Mouse (Mus musculus): ENCODE results near the gene Mitf. TPM values are rescaled to one million over a fixed set of nuclear protein-coding genes. Genes with fewer than 3 reads are reported as not detected.

Gene Mitf
- total RNA-seq, 2 experiments from 2014 or later: 55.8 to 60.7 TPM

DNA sequence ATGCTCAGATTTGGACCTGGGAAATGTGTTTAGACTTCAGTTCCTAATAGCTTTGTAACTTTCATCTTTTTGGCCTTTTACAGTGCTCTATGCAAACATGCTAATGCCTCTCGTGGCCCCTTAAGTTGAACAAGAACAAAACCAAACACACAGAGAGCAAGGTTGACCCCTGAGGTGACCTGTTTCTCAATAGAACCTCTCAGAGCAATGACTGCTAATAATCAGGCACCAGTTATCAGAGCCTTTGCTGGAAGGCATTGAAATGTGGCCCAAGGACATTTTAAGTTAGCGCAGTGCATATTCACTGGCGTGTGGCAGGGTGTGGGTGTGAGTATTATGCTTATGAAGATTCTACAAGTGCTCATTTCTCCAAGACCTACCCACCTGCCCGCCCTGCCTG lies 194.7 kb downstream of the Mitf start:
- intact Hi-C loops (cut with DNase I): loop anchor here (10.0 kb wide), 1 partner anchor 147 kb away; no protein-coding TSS in a partner anchor
- no peak for DNase-seq

GRCm38 (mm10) chr6:98003114-98003513 lies 196.3 kb downstream of the Mitf start:
- DNase-seq: peak in 1 of 2 experiments; percentile 23
- intact Hi-C loops (cut with DNase I): loop anchor here (10.0 kb wide), 1 partner anchor 148 kb away; no protein-coding TSS in a partner anchor

DNA sequence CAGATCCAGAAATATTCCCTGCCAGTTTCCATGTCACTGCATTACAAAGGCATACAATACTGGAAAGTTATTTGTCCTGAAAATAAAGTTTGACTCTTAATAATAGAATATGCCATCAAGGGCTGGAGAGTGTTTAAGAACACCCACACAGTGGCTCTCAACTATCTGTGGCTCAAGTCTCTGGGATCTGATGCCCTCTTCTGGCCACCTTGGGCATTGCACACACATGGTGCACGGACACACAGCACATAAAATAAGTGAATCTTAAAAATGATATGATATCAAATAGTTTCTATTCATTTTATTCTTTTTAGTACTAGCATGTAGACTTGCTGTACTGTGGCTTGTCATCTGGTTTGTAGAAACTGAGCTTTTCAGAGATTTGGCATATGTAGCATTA lies 198.7 kb downstream of the Mitf start:
- DNase-seq: peak; percentile 15 to 52
- intact Hi-C loops (cut with DNase I): loop anchor here (10.0 kb wide), 1 partner anchor 151 kb away; no protein-coding TSS in a partner anchor

DNA sequence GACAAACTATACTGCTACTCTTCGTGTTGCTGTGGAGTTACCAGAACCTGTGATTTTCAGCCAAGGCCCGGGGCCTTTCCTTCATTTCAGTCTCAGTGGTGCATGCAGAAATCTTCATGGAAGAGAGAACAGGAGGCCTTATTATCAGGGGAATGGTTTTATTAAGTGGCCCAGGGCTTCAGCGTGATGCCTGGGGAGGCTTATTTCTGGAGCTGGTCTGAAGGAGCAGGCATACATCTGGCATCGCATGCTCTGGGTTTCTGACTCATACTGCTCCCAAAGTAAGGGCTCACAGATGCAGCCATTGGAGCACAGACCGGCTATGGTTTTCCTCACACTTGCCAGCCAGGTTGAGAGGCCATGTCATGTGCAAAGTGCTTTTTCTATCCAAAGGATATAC lies 208.2 kb downstream of the Mitf start:
- no peak for DNase-seq
- intact Hi-C loops (cut with DNase I): no loop called here

DNA sequence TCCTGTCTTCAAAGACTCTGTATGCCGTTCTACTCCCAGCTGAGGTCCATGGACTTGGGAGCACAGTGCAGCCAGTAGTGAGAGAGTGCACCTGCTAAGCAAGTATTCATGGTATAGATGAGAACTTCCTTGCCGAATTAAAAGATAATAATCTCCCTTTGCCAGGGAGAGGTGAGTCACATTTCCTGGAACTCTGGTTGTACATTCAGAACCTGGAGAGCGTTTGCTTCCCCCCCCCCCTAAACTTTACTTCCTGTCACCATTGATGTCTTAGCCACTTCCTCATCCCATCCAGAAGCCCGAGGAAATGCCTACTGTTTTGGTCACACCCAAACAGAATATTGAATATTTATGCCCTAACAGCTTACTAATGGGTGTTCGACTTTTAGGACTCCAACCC lies 209.0 kb downstream of the Mitf start:
- no peak for DNase-seq
- intact Hi-C loops (cut with DNase I): no loop called here

DNA sequence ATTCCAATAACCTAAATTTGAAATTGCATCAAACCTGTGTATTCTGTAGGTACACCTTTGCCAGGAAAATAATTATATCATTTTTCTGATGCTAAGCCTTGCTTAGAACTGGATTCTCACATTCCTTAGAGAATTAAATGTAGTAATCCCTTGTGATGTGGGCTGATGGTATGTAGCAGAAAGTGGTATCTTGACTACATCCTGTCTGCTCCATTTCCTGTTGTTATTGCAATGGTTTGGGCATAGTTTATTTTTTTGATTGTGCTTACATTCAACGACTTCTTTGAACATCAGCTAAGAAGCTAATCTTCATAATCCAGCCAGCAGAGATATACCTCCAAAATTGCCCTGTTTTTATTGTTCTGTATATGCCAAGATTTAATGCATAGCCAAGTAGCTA lies 217.0 kb downstream of the Mitf start:
- no peak for DNase-seq
- intact Hi-C loops (cut with DNase I): no loop called here

DNA sequence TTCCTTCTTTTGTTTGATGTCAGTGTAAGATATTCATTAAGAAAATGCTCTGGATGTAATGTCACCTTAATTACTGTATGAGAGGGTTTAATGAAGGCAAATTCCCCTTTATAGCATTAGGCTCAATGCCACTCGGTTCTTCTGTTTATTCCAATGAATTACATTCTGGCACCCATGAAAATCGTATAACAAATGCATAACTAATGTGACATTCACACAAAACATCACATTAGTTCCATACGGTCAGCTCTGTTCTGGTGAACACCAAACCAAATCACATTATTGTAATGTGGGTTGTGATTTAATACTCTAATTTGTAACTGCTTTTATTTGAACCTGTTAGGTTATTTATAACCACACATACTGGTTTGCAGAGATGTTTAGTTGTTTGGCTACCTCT lies 231.7 kb downstream of the Mitf start:
- intact Hi-C loops (cut with DNase I): no loop called here

DNA sequence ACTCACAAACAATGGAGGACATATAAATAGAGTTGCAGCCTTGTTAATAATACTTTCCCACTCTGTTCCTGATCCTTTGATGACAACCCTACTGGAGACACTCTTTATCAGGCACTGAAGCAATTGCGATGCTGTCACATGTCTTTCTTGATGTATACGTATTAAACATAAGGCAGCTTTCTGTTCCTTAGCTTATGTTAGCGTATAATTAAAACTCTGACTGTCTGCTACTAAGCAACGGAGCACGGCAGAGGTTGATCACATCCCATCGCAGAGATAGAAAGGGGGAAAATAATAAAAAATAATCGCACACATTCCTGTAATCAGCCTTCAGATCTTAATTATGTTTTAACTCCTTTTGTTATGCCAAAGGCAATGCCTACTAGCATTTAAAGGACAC lies 234.9 kb downstream of the Mitf start:
- intact Hi-C loops (cut with DNase I): no loop called here
- no peak for DNase-seq

More for the DNA sequence above, 231.7 kb downstream of the Mitf start:
- no peak for DNase-seq

- intact Hi-C loops (cut with DNase I): no loop called here
- no peak for DNase-seq
Observed at GRCm38 (mm10) chr6:98046295-98047108, 239.7 kb downstream of the Mitf start.

DNA sequence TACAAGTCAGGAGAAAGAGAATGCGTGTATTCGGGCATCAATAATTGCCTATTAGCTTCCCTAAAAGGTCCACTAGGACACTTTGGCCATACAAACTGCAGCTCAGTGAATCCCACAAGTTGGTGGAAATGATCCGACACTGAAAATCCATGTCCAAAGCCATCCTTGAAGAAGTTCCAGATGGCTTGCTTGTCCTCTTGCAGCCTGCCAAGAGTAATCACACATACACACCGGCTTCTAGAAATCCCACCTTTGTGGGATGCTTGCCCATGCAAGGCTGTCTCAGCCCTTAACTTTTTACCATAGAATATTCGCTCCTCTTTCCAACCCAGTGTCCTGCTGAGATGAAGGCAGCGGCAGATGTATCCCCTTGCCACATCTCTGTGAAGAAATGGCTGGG lies 240.9 kb downstream of the Mitf start:
- no peak for DNase-seq
- intact Hi-C loops (cut with DNase I): no loop called here

DNA sequence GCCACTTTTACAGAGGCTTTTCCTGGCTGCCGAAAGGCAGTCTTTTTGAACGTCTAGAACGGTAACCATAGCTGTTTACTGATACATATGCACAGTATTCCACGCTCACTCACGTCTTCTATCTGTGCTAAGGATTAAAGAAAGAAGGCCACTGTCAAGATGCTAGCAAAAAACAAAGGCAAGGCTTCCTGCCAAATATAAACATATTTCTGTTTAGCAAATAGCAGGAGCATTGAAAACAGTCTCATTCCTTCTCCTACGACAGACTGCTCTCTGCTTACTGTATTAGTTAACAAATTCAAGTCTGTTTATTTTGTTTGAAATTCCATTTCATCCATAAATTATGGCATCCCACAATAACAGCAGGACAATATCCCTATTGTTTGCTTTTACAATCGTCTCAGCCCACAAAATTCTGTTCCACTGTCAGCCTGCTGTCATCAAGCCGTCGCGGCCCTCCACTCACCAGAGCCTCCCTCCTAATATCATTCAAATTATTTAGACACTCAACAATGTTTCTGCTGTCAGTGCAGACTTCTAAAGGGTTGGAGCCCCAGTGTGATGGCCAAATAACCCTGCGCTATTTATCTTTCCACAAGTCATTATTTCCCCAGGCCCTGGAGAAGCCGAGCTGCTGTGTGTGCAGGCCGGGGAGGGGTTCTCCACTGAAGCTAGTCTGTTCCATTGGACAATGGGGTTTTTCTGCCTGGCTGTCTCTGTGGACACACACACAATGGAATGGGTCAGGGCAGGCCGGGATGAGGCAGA lies 242.0 kb downstream of the Mitf start:
- intact Hi-C loops (cut with DNase I): no loop called here
- no peak for DNase-seq

DNA sequence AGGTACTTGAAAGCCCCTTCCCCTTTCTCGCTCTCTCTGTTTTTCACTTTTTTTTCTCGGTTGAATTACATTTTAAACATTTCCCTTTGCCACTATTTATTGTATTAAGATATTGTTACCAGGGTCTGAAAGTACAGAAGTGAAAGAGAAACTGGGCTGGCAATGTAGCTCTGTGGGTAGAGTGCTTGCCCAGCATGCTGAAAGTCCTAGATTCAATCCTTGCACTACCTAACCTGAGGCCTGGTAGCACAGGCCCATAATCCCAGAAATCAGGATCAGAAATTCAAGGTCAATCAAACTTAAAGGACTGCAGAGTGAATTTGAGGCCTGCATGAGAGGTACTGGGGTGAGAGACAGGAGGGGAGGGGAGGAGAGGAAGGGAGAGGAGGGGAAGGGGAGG lies 242.7 kb downstream of the Mitf start:
- DNase-seq: no peak
- intact Hi-C loops (cut with DNase I): no loop called here

GRCm38 (mm10) chr6:98061878-98062277 lies 255.0 kb downstream of the Mitf start:
- DNase-seq: no peak
- intact Hi-C loops (cut with DNase I): no loop called here

DNA sequence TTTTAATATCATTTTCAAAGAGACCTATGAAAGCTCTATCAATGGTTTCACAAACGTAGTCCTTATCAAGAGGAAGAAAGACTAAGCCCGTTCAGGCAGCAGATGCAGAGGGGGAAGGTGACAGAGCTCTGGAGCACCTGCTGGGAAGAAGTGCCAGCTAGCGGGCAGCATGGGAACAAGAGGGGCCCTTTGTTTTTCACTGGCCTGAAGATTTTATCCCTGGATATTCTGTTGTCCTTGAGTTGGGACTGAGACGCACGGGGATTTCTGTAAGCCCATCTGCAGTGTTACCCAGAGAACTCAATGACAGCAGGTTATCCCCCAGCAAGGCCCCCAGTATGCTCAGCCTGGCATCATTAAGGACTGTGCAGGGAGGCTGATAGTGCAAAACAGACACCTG lies 258.1 kb downstream of the Mitf start:
- intact Hi-C loops (cut with DNase I): no loop called here
- DNase-seq: no peak

DNA sequence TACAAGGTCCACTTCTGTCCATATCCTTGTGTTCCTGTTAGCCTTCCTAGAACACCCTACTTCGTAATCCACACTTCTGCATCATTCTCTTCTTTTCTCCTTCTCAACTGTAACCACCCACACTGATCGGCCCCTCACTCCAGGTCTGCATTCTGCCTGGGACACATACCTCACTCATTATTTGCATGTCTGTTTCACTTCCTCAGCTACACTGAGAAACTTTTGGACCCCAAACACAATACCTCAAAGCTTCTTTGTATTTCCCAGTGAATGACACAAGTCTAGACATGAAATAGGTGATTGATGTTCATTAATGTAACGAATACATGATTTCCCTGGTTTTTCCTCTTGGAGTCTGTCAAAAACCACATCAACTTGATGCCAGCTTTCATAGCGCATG lies 259.6 kb downstream of the Mitf start:
- intact Hi-C loops (cut with DNase I): no loop called here
- no peak for DNase-seq

Other genes with a start within 250 kb of the Mitf start
- gene Frmd4b, start 189.5 kb upstream of the Mitf start, total RNA-seq (2021): 10 to 100 TPM; 19.0 to 20.9 TPM

Measured in heart, postnatal 14 days (tissue).